Mouse (Mus musculus): ENCODE measurements around the gene Sars2. TPM values are rescaled to one million over a fixed set of nuclear protein-coding genes. Genes with fewer than 3 reads are reported as not detected.

Sars2 gene
- polyA plus RNA-seq, 1 experiment from 2014 or later: 32.2 TPM

DNA sequence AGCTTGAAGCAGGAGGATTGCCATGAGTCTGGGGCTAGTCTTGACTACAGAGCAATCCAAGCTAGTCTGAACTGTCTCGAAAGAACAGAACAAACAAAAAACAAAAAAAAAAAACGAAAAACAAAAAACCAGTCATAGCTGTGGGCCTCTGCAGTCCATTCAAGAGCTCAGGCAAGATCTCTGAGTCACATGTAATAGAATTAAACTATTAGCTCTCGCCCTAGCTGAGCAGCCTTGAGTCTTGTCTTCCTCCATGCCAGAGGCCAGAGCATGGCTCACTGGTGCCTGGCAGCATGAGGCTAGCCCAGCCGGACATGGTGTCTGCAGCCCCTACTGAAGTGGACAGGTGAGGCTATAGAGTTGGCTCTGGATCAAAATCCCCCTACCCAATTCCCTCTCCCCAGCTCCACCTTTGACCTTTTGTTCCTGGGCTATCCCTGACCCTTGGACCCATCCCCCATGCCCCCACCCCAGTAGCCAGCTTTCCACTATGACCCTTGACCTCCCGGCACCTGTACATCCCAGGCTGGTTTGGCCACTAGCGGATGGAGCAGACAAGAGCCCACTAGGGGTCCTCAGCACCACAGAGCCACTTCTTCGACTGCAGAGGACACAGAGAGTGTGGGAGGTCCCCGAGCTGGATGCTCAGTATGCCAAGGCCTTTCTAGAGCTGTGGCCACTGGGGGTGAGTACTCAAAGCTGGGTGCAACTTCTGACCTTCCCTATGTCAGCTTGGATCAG lies 48.4 kb downstream of the Sars2 start:
- DNase-seq (ENCODE audit: low spot score): no peak
- no peak overlapping the region for H3K4me3 ChIP-seq
- no peak overlapping the region for H3K27ac ChIP-seq
- H3K4me1 ChIP-seq: peaks cover 20% of the 10 kb centered on the region
- no peaks in the 10 kb centered on the region for H3K9me3 ChIP-seq
- H3K27me3 ChIP-seq (ENCODE audit: insufficient read depth, poor library complexity, severe bottlenecking): no peaks in the 10 kb centered on the region
- 52% methylated on average over 8 of the region's 8 CpGs for WGBS
- peaks cover 16% of the 10 kb centered on the region; the same call in 1 of the 2 replicates for H3K36me3 ChIP-seq

- Histone ChIP-seq H3K27ac (no peak overlapping the region), H3K27me3 (ENCODE audit: insufficient read depth, poor library complexity, severe bottlenecking) (no peaks in the 10 kb centered on the region), H3K4me3 (no peak overlapping the region), H3K36me3 (0 out of 2 replicates have a peak, but pooled peaks cover 10% of the 10 kb centered on the region), H3K4me1 (peaks cover 34% of the 10 kb centered on the region), H3K9me3 (no peaks in the 10 kb centered on the region)
- DNase-seq (ENCODE audit: low spot score): no peak
Observed at GRCm38 (mm10) chr7:28791706-28792105, 49.9 kb downstream of the Sars2 start.

- no peak overlapping the region for H3K27ac ChIP-seq
- no peaks in the 10 kb centered on the region for H3K27me3 ChIP-seq (ENCODE audit: insufficient read depth, poor library complexity, severe bottlenecking)
- H3K4me3 ChIP-seq: no peak overlapping the region
- H3K9me3 ChIP-seq: no peaks in the 10 kb centered on the region
- H3K36me3 ChIP-seq: 0 out of 2 replicates have a peak, but pooled peaks cover 8% of the 10 kb centered on the region
- peaks cover 40% of the 10 kb centered on the region for H3K4me1 ChIP-seq
- WGBS: 62% methylated on average over 14 of the region's 14 CpGs
- no peak for DNase-seq (ENCODE audit: low spot score)
Observed at GRCm38 (mm10) chr7:28792391-28793185, 50.8 kb downstream of the Sars2 start.

DNA sequence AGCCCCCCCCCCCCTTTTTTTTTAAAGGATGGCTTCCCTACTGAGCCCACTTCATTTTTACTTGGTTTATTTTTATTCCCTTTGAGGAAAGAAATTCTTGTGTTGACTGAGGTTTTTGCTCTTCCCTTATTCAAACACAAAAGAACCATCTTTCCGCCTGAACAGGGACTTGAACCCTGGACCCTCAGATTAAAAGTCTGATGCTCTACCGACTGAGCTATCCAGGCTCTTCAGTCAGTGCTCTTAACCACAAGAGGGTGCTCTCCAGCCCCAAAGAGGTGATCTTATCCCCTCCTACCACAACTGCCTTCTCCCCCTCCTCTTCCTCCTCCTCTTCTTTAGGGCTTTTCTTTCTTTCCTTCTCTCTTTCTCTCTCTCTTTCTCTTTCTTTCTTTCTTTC lies 52.0 kb downstream of the Sars2 start:
- H3K4me3 ChIP-seq: no peak overlapping the region
- H3K27ac ChIP-seq: no peak overlapping the region
- no peaks in the 10 kb centered on the region for H3K36me3 ChIP-seq
- H3K27me3 ChIP-seq (ENCODE audit: insufficient read depth, poor library complexity, severe bottlenecking): no peaks in the 10 kb centered on the region
- 38% methylated on average over 2 of the region's 2 CpGs for WGBS
- no peaks in the 10 kb centered on the region for H3K9me3 ChIP-seq
- DNase-seq (ENCODE audit: low spot score): no peak
- H3K4me1 ChIP-seq: peaks cover 38% of the 10 kb centered on the region

- H3K36me3 ChIP-seq: no peaks in the 10 kb centered on the region
- no peak for DNase-seq (ENCODE audit: low spot score)
- H3K27me3 ChIP-seq (ENCODE audit: insufficient read depth, poor library complexity, severe bottlenecking): no peaks in the 10 kb centered on the region
- H3K27ac ChIP-seq: 0 out of 2 replicates have a peak overlapping the region, but pooled peaks have one; percentile 16
- H3K9me3 ChIP-seq: no peaks in the 10 kb centered on the region
- H3K4me3 ChIP-seq: no peak overlapping the region
- WGBS: 69% methylated on average over 3 of the region's 3 CpGs
- H3K4me1 ChIP-seq: peaks cover 33% of the 10 kb centered on the region
Observed at GRCm38 (mm10) chr7:28794496-28794895, 52.7 kb downstream of the Sars2 start.

GRCm38 (mm10) chr7:28795832-28796231 lies 54.0 kb downstream of the Sars2 start:
- Histone ChIP-seq H3K4me3 (peak overlapping the region; percentile 48), H3K4me1 (peaks cover 24% of the 10 kb centered on the region), H3K9me3 (no peaks in the 10 kb centered on the region), H3K27ac (peak overlapping the region; percentile 88; the same call in 1 of the 2 replicates), H3K36me3 (no peaks in the 10 kb centered on the region), H3K27me3 (ENCODE audit: insufficient read depth, poor library complexity, severe bottlenecking) (no peaks in the 10 kb centered on the region)
- 59% methylated on average over 15 of the region's 15 CpGs for WGBS
- no peak for DNase-seq (ENCODE audit: low spot score)

- peak; percentile 88 for DNase-seq (ENCODE audit: low spot score)
- Histone ChIP-seq H3K27me3 (ENCODE audit: insufficient read depth, poor library complexity, severe bottlenecking) (no peaks in the 10 kb centered on the region), H3K36me3 (no peaks in the 10 kb centered on the region), H3K4me3 (peak overlapping the region; percentile 48), H3K4me1 (peaks cover 24% of the 10 kb centered on the region), H3K27ac (peak overlapping the region; percentile 88), H3K9me3 (no peaks in the 10 kb centered on the region)
- WGBS: 13% methylated on average over 32 of the region's 32 CpGs
Observed at GRCm38 (mm10) chr7:28796562-28796975, 54.8 kb downstream of the Sars2 start.

GRCm38 (mm10) chr7:28799994-28800393 lies 58.2 kb downstream of the Sars2 start:
- Histone ChIP-seq H3K4me3 (no peak overlapping the region), H3K36me3 (no peaks in the 10 kb centered on the region), H3K27me3 (ENCODE audit: insufficient read depth, poor library complexity, severe bottlenecking) (no peaks in the 10 kb centered on the region), H3K4me1 (peaks cover 51% of the 10 kb centered on the region), H3K9me3 (no peaks in the 10 kb centered on the region), H3K27ac (no peak overlapping the region)
- DNase-seq (ENCODE audit: low spot score): no peak
- 88% methylated on average over 9 of the region's 9 CpGs for WGBS

DNA sequence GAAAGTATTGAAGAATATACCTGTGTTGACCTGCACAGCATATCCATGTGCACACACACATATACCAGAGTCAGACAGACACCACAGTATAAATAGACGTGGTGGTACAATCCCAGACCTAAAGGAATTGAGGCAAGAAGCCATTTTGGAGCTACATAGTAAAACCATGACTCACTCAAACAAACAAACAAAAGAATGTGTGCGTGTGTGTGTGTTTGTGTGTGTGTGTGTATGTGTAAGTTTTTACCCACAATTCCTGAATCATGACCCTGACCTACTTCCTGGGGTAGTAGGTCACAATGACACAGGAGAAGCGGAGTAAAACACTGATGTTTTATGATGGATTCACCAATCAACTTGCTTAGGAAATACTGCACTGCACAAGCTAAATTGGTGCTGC lies 59.7 kb downstream of the Sars2 start:
- DNase-seq (ENCODE audit: low spot score): no peak

DNA sequence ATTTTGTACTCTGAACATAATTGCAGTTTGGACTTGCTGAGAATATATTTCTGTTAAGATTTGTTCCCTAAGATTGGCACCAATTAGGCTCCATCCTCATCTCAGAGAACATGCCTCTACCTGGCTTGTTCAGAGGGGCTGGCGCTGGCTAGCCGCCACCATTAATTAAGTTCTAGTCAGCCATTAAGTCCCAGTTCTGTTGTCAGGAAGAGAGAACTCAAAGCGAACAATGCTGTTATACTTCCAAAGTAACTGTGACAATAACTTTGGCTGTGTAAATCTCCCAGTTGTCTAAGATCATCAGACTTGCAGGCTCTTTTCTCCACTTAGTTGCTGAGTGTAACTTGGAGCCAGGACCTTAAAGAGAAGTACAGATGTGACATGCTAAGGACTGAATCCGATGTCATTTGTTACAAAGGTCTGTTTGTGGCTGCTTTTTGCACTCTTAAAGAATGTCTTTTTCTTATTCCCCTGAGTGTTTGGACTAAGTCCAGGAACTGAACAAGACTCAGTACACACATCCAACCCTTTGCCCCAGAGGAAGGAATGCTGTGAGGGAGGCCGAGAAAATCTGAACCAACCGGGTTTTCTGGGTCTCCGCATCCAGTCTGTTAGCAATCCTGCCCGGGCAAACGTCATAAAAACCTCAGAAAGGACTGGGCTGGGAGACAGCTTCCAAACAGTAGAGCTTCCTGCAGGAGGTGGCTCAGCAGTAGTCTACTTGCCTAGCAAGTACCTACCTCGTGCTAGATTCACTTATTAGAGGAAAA lies 60.3 kb downstream of the Sars2 start:
- Histone ChIP-seq H3K4me1 (peaks cover 32% of the 10 kb centered on the region), H3K36me3 (no peaks in the 10 kb centered on the region), H3K4me3 (peak overlapping the region; percentile 39), H3K9me3 (no peaks in the 10 kb centered on the region), H3K27ac (peak overlapping the region; percentile 93), H3K27me3 (ENCODE audit: insufficient read depth, poor library complexity, severe bottlenecking) (no peaks in the 10 kb centered on the region)
- DNase-seq (ENCODE audit: low spot score): no peak
- WGBS: 36% methylated on average over 10 of the region's 10 CpGs

More for the DNA sequence above, 59.7 kb downstream of the Sars2 start:
- Histone ChIP-seq H3K4me1 (peaks cover 38% of the 10 kb centered on the region), H3K27ac (peak overlapping the region; percentile 93), H3K4me3 (no peak overlapping the region), H3K9me3 (no peaks in the 10 kb centered on the region), H3K36me3 (no peaks in the 10 kb centered on the region), H3K27me3 (ENCODE audit: insufficient read depth, poor library complexity, severe bottlenecking) (no peaks in the 10 kb centered on the region)
- 71% methylated on average over 3 of the region's 3 CpGs for WGBS

GRCm38 (mm10) chr7:28802846-28803588 lies 61.2 kb downstream of the Sars2 start:
- Histone ChIP-seq H3K4me3 (peak overlapping the region; percentile 39), H3K27me3 (ENCODE audit: insufficient read depth, poor library complexity, severe bottlenecking) (no peaks in the 10 kb centered on the region), H3K27ac (peak overlapping the region; percentile 93), H3K36me3 (no peaks in the 10 kb centered on the region), H3K9me3 (no peaks in the 10 kb centered on the region), H3K4me1 (peaks cover 36% of the 10 kb centered on the region)
- peak; percentile 90 for DNase-seq (ENCODE audit: low spot score)
- WGBS: 11% methylated on average over 10 of the region's 10 CpGs
